Mouse (Mus musculus) erythroblast, adult 5-6 weeks (primary cell): ENCODE data around the gene Bmpr1a. TPM values are rescaled to one million over a fixed set of nuclear protein-coding genes. Genes with fewer than 3 reads are reported as not detected.
"Not testable (repeated sequence)": the region's sequence is repeated elsewhere in the genome, so short reads cannot be mapped to it uniquely, and the experiment has no call there.

Experiments used
- ATAC-seq: replicated peaks from 2 replicates; pipeline ENCODE4 v1.8.0; 2016; ENCODE audit warnings: moderate number of reproducible peaks, mild to moderate bottlenecking, moderate TSS enrichment, inconsistent platforms; ENCODE audit not compliant: poor library complexity, low FRiP score, severe bottlenecking
- total RNA-seq, 2 experiments: library from RNA; stranded (forward) in 1 of 2; stranded (reverse) in 1 of 2; fragments of 150-400 nt in 1 of 2; fragments of 200-764, 138-1000 nt in 1 of 2; gene quantifications; 2 replicates each; pipeline versions ENCODE4 v1.2.3 to v1.2.4; 2015 to 2017; ENCODE audit warnings: low replicate concordance in 2 of 2

Gene Bmpr1a
- total RNA-seq, 2 experiments from 2014 or later: 0.77 to 1.2 TPM

DNA sequence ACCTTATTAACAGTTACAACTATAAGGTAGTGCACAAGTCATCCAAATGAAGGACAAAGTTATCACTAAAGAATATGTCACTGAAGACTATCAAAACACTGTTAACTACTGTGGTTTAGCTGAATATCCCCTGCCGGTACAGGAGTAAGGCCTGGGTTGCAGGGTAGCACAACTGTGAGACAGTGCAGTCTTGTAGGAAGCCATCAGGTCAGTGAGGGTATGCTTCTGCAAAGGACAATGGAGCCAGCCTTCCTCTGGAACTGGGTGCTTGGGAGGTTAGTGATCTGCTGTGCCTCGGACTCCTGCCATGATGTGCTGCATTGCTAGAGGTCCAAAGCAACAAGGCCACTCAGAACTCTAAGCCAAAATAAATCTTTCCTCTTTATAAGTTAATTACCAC, 43.8 kb downstream of the Bmpr1a start:
- ATAC-seq: no peak

DNA sequence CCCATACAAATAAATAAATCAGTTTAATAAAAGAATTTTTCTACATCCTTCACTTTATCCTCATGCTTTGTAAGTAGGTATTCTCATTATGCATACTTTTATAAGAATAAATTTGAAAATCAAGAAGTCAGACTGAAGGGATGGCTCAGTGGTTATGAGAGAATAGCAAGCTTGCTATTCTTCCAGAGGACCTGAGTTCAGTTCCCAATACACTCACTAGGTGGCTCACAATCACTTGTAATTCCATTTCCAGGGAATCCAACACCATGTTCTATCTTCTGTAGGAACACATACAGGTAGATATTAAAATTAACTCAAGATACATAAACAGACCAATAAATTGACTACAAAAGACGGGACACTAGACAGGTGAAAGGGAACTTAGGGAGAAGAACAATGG, 44.3 kb downstream of the Bmpr1a start:
- no peak for ATAC-seq

DNA sequence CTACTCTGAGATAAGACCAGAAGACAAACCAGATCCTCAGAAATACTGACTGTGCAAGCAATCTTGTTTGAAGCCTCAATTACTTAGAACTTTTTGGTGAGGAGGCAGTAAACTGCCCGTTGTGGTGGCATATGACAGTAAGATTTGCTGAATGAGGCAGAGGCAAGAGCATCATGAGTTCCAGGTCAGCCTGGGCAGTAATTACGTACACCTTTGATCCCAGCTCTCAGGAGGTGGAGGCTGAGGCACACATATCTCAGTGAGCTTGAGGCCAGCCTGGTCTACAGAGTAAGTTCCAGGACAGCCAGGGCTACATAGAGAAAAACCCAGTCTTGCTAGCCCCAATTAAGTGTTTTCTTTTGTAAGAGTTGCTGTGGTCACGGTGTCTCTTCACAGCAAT, 48.9 kb downstream of the Bmpr1a start:
- ATAC-seq: no peak

DNA sequence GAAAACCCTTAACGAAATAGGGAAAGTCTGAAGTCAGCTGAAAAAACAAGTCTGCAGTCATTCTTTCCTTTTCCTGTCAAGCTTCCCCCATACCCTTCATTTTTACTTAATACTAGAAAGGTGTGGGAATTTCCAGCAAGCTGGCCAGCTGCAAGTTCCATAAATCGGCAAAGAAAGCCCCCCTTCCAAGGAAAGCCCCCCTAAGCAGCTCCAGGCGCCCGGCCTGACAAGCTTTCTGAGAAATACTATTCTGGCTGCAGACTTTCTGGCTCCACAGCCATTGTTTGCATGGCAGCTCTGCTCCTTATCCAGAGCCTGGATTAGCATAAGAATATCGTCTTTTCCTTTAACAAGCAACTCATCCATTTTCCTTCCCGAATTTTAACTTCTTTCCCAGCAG, 49.5 kb downstream of the Bmpr1a start:
- no peak for ATAC-seq

DNA sequence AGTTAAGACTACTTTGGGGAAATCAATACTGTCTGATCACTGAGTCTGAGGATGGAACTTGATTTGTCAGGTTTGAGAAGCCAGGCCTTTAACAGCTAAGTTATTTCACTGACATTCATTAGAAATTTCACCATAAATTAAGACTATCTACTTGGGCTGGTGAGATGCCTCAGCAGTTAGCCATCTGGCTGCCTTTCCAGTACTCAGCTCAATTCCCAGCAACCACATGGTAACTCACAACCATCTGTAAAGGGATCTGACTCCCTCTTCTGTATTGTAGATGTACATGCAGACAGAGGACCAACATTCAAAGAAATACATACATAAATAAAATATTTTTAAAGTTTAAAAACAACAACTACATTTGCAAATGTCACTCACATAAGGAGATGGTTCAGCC, 51.3 kb downstream of the Bmpr1a start:
- ATAC-seq: no peak

DNA sequence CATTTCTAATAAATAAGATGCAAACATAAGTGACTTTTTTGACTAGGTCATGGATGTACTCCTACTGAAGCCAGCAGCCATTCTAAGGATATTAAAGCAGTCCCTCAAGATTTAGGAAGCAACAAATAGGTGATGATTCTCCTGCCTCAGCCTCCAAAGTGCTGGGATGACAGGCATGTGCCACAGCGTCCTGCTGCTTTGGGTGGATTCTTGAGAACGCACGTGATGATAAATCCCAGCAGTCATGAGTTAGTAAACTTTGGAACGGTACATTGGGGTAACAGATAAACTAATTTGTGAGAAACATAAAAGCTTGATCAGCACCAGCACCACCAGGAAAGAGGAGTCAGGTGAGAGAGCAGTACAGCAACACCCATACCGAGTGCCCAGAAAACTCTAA, 52.7 kb downstream of the Bmpr1a start:
- ATAC-seq: no peak

DNA sequence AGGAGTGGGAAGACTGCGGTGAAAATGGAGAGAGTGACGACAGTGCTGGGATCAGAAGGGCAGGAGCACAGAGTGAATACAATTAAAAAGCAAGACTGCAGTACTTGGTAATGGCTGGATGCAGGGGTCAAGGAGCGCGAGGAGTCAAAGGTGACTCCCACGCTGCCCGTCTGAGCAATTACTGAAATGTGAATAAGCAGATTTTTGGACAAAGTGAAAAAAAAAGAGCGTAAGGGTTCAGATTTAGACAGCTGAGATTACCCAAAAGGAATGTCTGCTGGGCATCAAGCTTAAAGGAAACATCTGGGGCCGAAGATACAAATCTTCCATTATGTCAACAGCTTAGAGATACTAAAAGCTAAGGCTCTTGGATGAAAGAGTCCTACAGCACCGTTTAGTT, 53.3 kb downstream of the Bmpr1a start:
- no peak for ATAC-seq

DNA sequence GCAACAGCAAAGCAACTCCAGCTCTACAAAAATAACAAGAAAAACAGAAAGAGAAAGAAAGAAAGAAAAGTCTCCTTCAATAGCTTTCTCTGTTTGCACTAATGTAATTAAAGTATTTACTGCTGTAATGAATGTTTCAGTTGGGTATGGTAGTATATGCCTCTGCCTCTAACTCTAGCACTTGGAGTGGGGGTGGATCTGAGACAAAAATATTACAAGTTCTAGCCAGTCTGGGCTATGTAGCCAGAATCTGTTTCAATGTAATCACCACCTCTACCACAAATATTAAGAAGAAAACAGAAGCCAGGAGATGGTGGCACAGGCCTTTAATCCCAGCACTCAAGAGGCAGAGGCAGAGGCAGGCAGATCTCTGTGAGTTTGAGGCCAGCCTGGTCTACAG, 54.7 kb downstream of the Bmpr1a start:
- ATAC-seq: no peak

DNA sequence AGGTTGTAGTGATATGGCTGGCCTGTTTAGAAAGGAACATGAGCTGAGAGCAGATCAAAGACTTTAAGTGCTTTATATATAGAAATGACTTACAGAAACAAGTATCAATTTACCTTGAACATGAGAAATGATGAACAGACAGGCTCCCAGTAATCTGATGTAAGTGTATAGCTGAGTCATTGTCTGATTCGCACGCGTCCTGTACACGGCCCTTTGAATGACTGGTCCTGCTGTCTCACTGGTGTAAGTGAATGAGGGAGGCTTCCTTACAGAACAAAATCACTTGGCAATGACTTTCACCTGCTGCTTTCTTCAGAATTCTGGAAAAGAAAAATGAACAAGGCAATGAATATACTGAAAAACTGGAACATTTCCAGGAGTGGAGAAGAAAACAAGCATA, 55.5 kb downstream of the Bmpr1a start:
- no peak for ATAC-seq

DNA sequence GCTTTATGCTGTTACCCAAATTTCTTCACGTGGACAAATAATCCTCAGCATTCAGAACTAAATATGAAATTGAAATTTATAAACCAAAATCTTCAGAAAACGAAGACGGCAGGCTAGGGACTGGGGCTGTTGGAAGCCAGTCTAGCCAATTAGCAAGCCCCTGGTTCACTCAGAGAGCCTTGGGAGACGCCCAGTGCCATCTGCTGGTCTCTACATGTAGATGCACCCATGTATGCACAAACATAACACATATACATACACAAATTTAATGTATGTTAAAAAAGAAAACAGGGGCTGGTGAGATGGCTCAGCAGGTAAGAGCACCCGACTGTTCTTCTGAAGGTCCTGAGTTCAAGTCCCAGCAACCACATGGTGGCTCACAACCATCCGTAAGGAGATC, 56.5 kb downstream of the Bmpr1a start:
- no peak for ATAC-seq

DNA sequence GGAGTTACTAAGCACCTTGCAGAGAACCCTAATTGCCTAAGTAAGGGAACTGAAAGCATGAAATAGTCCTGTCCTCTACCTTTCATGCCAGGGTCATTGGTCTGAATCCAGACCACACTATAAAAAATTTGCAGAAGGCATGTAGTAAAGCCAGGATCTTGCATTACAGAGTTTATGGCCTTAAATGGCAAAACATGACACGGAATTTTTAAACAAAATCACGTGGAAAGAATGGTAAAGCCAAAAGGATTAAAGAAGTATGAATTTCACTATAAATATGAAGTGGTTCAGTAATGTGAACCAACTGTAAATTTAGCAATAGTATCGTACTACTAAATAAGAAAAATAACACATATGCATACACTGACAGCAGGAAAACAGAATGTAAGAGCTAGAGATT, 57.8 kb downstream of the Bmpr1a start:
- no peak for ATAC-seq

DNA sequence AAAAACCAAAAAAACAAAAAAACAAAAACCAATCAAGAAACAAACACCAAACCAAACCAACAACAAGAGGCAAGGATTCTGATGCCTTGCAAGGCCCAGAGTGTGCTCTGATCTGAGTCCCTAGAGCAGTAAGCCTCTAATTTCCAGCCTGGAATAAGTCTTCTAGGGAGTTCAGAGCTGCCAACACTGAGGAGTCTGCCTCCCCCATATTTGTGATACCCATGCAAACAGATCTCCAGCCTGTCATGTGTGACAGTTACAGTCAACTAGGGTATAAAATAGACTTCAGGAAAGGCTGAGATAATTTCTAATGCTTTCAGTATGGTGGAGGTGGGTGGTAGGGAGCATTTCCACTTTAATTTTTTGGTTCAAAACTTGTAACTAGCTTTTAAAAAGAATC, 58.2 kb downstream of the Bmpr1a start:
- no peak for ATAC-seq

DNA sequence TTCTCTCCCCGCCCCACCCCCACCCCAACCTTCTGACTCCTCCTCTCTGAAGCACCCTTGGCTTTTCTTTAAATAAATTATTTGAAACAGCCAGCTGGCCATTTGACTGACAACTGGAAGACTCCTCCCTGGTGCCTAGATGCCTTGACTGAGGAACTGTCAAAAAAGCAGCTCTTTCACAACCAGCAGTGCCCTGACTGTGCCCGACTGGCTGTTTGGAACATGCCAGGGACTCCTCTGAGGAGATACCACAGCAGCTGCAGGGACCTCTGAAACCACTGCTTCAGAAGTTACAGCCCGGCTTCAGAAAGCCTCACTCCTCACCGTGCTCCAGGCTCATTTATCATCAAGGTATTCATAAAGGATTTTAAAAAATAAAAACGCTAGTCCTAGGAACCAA, 58.8 kb downstream of the Bmpr1a start:
- no peak for ATAC-seq

DNA sequence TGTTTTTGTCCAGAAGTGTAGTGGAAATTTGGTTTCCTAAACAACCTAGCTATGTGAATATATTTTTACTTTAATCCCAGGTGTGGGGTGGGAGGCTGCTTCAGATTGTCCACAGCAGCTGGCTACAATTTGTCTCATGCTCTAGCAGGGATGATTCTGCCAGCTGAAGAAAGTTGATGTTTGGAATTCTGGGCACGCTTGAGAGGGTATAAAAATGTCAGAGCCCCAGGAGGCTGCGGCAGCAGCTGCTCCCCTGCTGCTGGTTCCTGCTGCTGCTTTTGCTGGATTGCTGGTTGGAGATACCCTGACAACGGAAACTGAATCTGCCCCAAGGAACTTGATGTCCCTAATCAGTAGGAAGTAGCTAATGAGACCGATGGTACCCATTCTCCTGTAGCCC, 60.6 kb downstream of the Bmpr1a start:
- no peak for ATAC-seq

DNA sequence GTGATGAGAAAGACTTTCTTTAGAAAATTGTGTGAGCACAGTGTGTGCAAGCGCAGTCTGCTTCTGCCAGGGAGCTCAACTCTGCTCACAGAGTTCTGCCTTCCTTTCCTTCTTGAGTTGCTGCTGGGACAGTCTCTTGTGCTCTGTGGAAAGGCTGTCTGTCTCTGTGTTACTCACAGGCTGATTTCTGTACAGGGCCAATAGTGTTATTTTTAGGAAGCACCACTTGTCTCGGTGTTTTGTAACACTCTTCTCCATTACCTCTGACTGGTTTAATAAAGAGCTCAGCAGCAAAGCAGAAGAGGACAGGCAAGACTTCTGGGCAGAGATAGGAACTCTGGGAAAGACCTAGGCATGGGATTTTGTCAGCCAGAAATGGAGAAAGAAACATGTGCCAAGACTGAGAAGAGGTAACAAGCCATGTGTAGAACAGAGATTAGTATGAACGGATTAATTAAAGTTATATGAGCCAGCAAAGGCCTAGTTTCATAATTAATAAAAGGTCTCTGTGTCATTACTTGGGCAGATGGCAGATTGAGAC, 62.5 kb downstream of the Bmpr1a start:
- ATAC-seq: no peak

DNA sequence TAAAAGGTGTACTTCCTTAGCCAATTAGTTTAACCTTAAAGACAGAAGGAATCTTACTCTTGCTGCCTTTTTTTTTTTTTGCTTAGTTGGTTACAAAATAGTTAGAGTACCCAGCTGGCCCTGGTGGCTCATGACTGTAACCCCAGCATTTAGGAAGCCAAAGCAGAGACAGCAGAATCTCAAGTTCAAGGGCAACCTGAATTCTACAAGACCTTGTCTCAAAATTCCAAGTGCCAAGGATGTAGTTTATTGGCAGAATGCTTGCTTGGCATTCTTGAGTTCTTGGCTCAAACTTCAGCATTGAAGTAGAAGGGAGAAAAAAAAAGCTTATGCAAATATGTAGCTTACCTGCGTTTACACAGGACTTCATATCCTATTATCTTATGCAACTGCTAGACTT, 74.1 kb downstream of the Bmpr1a start:
- no peak for ATAC-seq

DNA sequence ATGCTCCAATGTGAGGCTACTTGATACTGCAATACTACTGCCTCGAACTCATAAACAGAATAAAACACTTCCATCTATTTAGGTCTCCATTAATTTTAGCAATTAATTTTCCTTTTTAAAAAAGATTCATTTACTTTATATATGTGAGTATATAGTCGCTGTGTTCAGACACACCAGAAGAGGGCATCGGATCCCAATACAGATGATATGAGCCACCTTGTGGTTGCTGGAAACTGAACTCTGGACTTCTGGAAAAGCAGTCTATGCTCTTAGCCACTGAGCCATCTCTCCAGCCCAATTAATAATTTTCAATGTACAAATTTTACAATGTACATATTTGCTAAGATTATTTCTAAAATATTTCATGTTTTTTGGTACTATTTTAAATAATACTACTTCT, 74.9 kb downstream of the Bmpr1a start:
- ATAC-seq: no peak

DNA sequence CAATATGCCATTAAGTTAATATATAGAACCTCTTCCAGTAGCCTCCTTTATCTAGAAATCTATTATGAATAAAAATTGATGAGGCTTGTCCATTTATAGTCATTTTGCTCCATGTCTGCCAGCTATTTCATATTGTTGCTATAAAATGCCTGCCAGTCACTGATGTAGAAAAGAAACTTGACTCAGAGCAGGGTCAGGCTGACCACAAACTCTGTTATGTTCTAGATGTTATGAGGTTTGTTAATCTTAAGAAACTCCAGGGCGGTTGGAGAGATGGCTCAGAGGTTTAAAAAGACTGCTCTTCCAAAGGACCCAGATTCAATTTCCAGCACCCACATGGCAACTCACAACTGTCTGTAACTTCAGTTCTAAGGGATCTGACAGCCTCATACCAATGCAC, 82.1 kb downstream of the Bmpr1a start:
- no peak for ATAC-seq

DNA sequence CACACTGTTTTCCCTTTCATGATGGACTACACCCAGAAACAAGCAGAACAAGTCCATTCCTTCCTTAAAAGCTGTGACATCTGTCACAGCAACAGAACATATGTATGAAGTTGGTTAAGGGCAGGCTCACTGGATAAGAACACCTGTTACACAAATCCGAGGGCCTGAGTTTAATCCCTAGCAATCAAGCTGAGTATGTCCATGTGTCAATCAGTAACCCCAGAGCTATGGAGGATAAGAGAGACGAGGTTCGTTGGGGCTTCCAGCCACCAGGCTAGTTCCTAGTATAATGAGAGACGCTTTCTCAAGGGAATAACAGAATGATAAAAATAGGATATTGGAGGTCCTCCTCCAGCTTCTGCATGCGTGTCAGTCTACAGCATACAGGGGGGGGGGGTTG, 85.6 kb downstream of the Bmpr1a start:
- ATAC-seq: no peak

DNA sequence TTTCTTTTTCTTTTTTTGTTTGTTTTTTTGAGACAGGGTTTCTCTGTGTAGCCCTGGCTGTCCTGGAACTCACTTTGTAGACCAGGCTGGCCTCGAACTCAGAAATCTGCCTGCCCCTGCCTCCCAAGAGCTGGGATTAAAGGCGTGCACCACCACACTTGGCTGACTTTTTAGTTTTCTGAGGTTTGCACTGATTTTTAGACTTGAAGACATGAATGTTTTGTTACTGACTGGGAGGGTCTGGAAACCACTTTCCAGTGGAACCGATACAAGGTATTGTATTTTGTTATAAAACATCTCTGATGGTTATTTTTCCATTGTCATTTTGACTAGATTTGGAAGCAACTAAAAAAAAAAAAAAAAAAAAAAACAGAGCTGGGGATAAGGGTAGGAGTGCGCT, 86.2 kb downstream of the Bmpr1a start:
- not testable (repeated sequence) for ATAC-seq

DNA sequence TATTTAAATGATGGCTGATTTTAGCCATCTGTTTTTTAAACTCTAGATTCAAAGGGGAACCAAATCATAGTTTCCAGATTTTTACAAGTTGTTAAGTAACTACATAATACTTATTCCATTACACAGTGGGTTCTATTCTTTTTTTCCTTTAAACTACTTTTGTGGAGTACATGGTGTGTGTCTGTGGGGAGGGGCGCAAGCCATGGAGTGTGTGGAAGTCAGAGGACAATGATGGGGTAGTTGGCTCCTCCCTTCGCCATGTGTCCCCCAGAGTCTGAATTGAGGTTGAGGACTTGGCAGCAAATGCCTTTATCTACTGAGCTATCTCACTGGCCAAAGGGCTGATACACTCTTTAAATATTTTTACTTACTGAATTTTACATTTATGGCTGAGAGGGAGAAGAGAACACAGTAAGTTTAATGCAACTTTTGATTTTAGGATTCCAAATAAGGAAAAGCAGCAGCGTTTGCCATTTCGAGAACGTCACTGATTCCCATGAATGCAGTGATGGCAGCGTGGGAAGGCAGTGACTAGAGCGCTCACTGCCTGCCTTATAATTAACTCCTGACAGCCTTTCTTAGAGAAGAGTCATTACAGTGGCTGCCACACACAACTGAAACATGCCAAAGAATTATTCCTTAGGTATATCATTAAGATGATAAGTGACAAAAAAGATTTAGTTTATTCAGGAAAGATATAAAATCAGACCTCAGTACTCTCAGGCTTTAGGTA, 90.8 kb downstream of the Bmpr1a start:
- ATAC-seq: no peak

DNA sequence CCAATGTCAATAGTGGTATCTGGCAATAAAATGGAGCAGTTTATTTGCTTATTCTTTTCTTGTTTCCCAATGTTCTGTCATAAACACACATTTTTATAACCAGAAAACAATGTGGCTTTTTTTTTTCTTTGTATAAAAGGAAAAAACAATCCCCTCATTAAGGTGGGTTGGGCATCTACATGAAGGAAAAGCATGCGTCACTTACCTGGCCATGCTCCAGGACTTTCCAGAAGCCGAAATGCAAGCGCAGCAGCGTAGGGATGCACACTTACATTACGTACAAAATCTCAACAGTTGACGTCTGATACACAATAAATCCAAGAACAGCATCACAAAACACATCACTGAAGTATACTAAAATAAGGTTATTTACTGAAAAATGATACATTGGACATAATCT, 92.4 kb downstream of the Bmpr1a start:
- ATAC-seq: no peak
